Mouse (Mus musculus): Measurements from ENCODE around the gene Fkbp9. TPM values are rescaled to one million over a fixed set of nuclear protein-coding genes. Genes with fewer than 3 reads are reported as not detected.

Gene Fkbp9
- polyA plus RNA-seq, 1 experiment = 10.5 TPM

- peaks cover 6% of the 10 kb centered on the region for H3K4me1 ChIP-seq (ENCODE audit: control insufficient read depth, insufficient read depth, low read length)
- H3K4me3 ChIP-seq (ENCODE audit: control insufficient read depth, low read depth, low read length) = peak overlapping the region; percentile 99
- H3K27me3 ChIP-seq (ENCODE audit: control insufficient read depth, insufficient read depth, low read length) = no peaks in the 10 kb centered on the region
- H3K36me3 ChIP-seq (ENCODE audit: control insufficient read depth, insufficient read depth, low read length) = no peaks in the 10 kb centered on the region
- peak overlapping the region; percentile 87 for H3K27ac ChIP-seq (ENCODE audit: control insufficient read depth, insufficient read depth, low read depth, low read length)
- TF ChIP-seq CTCF (IDR thresholded peaks at IDR 0.05; ENCODE audit: control insufficient read depth, insufficient read depth, insufficient replicate concordance, low read depth, low read length) (no peak), POLR2A (IDR thresholded peaks at IDR 0.05; ENCODE audit: control insufficient read depth, low read depth, low read length) (no peak)
Observed at GRCm38 (mm10) chr6:56923331-56923725, 91.5 kb downstream of the Fkbp9 start.

GRCm38 (mm10) chr6:56923726-56924707, 92.2 kb downstream of the Fkbp9 start, which contains the start of the genes Nt5c3 and Vmn1r4:
Gene Nt5c3, minus strand, starts transcription at chr6:56923932.
Gene Vmn1r4, plus strand, starts transcription at chr6:56924015.
- Histone ChIP-seq H3K27ac (ENCODE audit: control insufficient read depth, insufficient read depth, low read depth, low read length) (peak within 1 kb of the TSS; percentile 94), H3K4me1 (ENCODE audit: control insufficient read depth, insufficient read depth, low read length) (peaks cover 6% of the 10 kb centered on the region), H3K27me3 (ENCODE audit: control insufficient read depth, insufficient read depth, low read length) (no peaks in the 10 kb centered on the region), H3K4me3 (ENCODE audit: control insufficient read depth, low read depth, low read length) (peak within 1 kb of the TSS; percentile 99), H3K36me3 (ENCODE audit: control insufficient read depth, insufficient read depth, low read length) (no peaks in the 10 kb centered on the region)
- peak; percentile 78 for TF ChIP-seq POLR2A (IDR thresholded peaks at IDR 0.05; ENCODE audit: control insufficient read depth, low read depth, low read length)
- TF ChIP-seq CTCF (IDR thresholded peaks at IDR 0.05; ENCODE audit: control insufficient read depth, insufficient read depth, insufficient replicate concordance, low read depth, low read length) = no peak

Other genes starting within 250 kb of the Fkbp9 start
- 5.5 and 6.0 TPM in 2 replicates for gene Lsm5, start 127.3 kb upstream of the Fkbp9 start, polyA plus RNA-seq (2012; rRNA removed)
- gene Avl9, start 117.2 kb upstream of the Fkbp9 start, polyA plus RNA-seq (2012; rRNA removed) = 3.6 and 4.4 TPM in 2 replicates
- 3.7 and 5.5 TPM in 2 replicates for gene Kbtbd2, start 34.2 kb upstream of the Fkbp9 start, polyA plus RNA-seq (2012; rRNA removed)
- 4.8 and 7.4 TPM in 2 replicates for gene Nt5c3, start 91.9 kb downstream of the Fkbp9 start, polyA plus RNA-seq (2012; rRNA removed)
- gene Vmn1r4, start 92.0 kb downstream of the Fkbp9 start, polyA plus RNA-seq (2012; rRNA removed) = 0.75 and 0.90 TPM in 2 replicates
- 0.10 TPM in 1 of 2 replicates, not detected in the other for gene Vmn1r5, start 138.2 kb downstream of the Fkbp9 start, polyA plus RNA-seq (2012; rRNA removed)
- gene Vmn1r6, start 165.2 kb downstream of the Fkbp9 start, polyA plus RNA-seq (2012; rRNA removed) = 0.01 and 0.04 TPM in 2 replicates
- not detected in 2 replicates for gene Vmn1r7, start 193.3 kb downstream of the Fkbp9 start, polyA plus RNA-seq (2012; rRNA removed)
- not detected in 2 replicates for gene Vmn1r8, start 200.2 kb downstream of the Fkbp9 start, polyA plus RNA-seq (2012; rRNA removed)
- not detected in 2 replicates for gene Vmn1r9, start 234.7 kb downstream of the Fkbp9 start, polyA plus RNA-seq (2012; rRNA removed)

All from testis, adult 2 months (tissue).